Mouse (Mus musculus) right cerebral cortex, postnatal 25 days (tissue): Measurements from ENCODE around the gene Smlr1.

Experiments used
- DNase-seq: peaks from one replicate; pipeline ENCODE4 v3.0.0; 2022

Gene Smlr1

DNA sequence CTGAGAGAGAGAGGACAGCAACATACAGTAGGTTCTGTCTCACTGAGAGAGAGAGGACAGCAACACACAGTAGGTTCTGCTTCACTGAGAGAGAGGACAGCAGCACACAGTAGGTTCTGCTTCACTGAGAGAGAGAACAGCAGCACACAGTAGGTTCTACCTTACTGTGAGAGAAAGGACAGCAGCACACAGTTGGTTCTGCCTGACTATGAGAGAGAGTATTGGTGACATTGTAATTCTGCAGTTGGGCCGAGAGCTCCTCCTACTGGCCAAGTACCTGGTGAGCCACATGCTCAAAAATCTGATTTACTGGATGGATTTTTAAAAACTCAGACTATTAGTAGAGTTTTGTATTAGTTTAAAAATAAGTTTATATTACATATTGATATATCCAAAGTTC lies 47.6 kb downstream of the Smlr1 start:
- peak; percentile 54 for DNase-seq

DNA sequence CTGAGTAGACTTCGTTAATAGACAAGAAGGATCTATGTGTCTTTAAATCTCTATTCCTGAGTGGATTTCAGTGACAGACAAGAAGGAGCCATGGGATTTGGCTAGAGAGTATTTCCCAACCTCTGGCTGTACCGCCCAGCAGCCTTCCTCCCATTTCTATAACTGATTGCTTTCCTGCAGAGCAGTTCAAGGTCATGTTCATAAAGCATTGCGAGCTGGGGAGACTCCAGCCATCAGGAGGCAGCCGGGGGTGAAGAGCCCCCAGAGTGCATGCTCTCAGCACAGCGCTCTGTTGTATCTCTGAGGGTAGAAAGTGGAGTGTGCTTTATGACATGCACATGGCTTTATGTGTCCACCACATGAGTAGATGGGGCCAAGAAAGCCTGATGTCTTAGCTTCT lies 53.3 kb downstream of the Smlr1 start:
- DNase-seq, result no peak

DNA sequence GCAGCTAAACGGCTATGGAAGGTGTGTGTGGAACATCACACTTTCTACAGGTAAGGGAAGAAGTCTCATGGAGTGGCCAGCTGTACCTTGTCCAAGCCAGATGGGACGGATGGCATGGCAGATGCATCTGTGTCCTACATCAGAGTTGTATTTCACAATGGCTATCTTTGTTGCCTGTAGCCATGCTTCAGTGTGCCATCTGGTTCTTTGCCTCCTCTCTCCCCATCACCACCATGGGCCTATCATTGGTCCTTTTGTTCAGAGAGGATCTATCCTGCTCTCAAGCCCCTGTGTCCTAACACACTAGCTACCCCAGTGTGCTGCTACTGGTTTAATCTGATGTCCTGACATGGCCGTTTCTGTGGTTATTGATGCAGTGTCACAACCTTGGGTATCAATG lies 56.4 kb downstream of the Smlr1 start:
- no peak for DNase-seq
